Mouse (Mus musculus): ENCODE results near the gene Nufip1.

Gene Nufip1

GRCm38 (mm10) chr14:76110396-76111221 lies at the start of gene Nufip1, which contains the start of gene Gpalpp1:
Nufip1 (plus strand) TSS chr14:76110891.
Gpalpp1 (minus strand) TSS chr14:76110760.
- DNase-seq, result peak; percentile 86

GRCm38 (mm10) chr14:76067237-76067636 lies 43.5 kb upstream of the Nufip1 start:
- no peak for DNase-seq

- DNase-seq, result no peak
These were observed 42.4 kb upstream of the Nufip1 start for GRCm38 (mm10) chr14:76068296-76068695.

- no peak for DNase-seq
These were observed 41.4 kb upstream of the Nufip1 start for GRCm38 (mm10) chr14:76069296-76069695.

- no peak for DNase-seq
These were observed 38.1 kb upstream of the Nufip1 start for GRCm38 (mm10) chr14:76072626-76073025.

- no peak for DNase-seq
These were observed 36.5 kb upstream of the Nufip1 start for GRCm38 (mm10) chr14:76074206-76074605.

- DNase-seq, result no peak
These were observed 35.0 kb upstream of the Nufip1 start for GRCm38 (mm10) chr14:76075721-76076120.

GRCm38 (mm10) chr14:76076602-76077001 lies 34.1 kb upstream of the Nufip1 start:
- DNase-seq, result no peak

GRCm38 (mm10) chr14:76077088-76077491 lies 33.6 kb upstream of the Nufip1 start:
- DNase-seq, result peak; percentile 15

GRCm38 (mm10) chr14:76081451-76081850 lies 29.2 kb upstream of the Nufip1 start:
- peak; percentile 7 for DNase-seq

- no peak for DNase-seq
These were observed 28.5 kb upstream of the Nufip1 start for GRCm38 (mm10) chr14:76082086-76082636.

- DNase-seq, result no peak
These were observed 26.5 kb upstream of the Nufip1 start for GRCm38 (mm10) chr14:76084188-76084587.

- no peak for DNase-seq
These were observed 13.4 kb upstream of the Nufip1 start for GRCm38 (mm10) chr14:76097244-76097643.

GRCm38 (mm10) chr14:76097815-76098214 lies 12.9 kb upstream of the Nufip1 start:
- no peak for DNase-seq

- no peak for DNase-seq
These were observed 11.1 kb upstream of the Nufip1 start for GRCm38 (mm10) chr14:76099543-76099942.

- no peak for DNase-seq
These were observed 5.1 kb downstream of the Nufip1 start for GRCm38 (mm10) chr14:76115744-76116143.

- no peak for DNase-seq
These were observed 8.3 kb downstream of the Nufip1 start for GRCm38 (mm10) chr14:76118963-76119362.

GRCm38 (mm10) chr14:76120472-76120871 lies 9.8 kb downstream of the Nufip1 start:
- no peak for DNase-seq

- DNase-seq, result peak; percentile 25
These were observed 11.4 kb downstream of the Nufip1 start for GRCm38 (mm10) chr14:76121901-76122662.

GRCm38 (mm10) chr14:76122663-76123058 lies 12.0 kb downstream of the Nufip1 start:
- no peak for DNase-seq

GRCm38 (mm10) chr14:76127311-76127710 lies 16.6 kb downstream of the Nufip1 start:
- no peak for DNase-seq

GRCm38 (mm10) chr14:76128174-76128573 lies 17.5 kb downstream of the Nufip1 start:
- no peak for DNase-seq

GRCm38 (mm10) chr14:76134975-76135374 lies 24.3 kb downstream of the Nufip1 start:
- DNase-seq, result no peak

GRCm38 (mm10) chr14:76145248-76145647 lies 34.6 kb downstream of the Nufip1 start:
- DNase-seq, result no peak

All from liver (tissue).